Mouse (Mus musculus) inflammation-experienced regulatory T-cells, adult 6 months (primary cell): ENCODE measurements around the gene Plekhd1. TPM values are rescaled to one million over a fixed set of nuclear protein-coding genes. Genes with fewer than 3 reads are reported as not detected.
A peak's percentile ranks its signal among the peaks of the same experiment; 100 is the strongest.

Experiments
- ATAC-seq: one replicate; pipeline ENCODE4 v1.8.0; 2017
- polyA plus RNA-seq, 3 experiments: library from polyadenylated mRNA; unstranded; fragments of 100-300 nt; shearing (Covaris generic); gene quantifications; one replicate each; pipeline ENCODE4 v1.2.1; 2017

The Plekhd1 gene
- 1 to 10 TPM in 2 of 3 experiments, not detected in 1; 1.5 to 2.4 TPM for polyA plus RNA-seq

- no peak for ATAC-seq
Measured at GRCm38 (mm10) chr12:80692269-80692972, at the start of gene Plekhd1. TSS of gene Plekhd1 (plus strand) at chr12:80692591.

- peak; percentile 26 for ATAC-seq
Measured at GRCm38 (mm10) chr12:80642725-80643692, 49.4 kb upstream of the Plekhd1 start.

GRCm38 (mm10) chr12:80643693-80644505, 48.5 kb upstream of the Plekhd1 start, which contains the start of the genes Slc39a9 and Erh:
TSS of gene Slc39a9 (plus strand) at chr12:80643883.
TSS of gene Erh (minus strand) at chr12:80644341.
- ATAC-seq: peak; percentile 93

GRCm38 (mm10) chr12:80644506-80644868, 47.9 kb upstream of the Plekhd1 start:
- ATAC-seq: no peak

GRCm38 (mm10) chr12:80646377-80646776, 46.0 kb upstream of the Plekhd1 start:
- ATAC-seq: no peak

- ATAC-seq: no peak
Measured at GRCm38 (mm10) chr12:80653951-80654658, 38.3 kb upstream of the Plekhd1 start.

GRCm38 (mm10) chr12:80654659-80655025, 37.7 kb upstream of the Plekhd1 start:
- ATAC-seq: no peak

- ATAC-seq: no peak
Measured at GRCm38 (mm10) chr12:80658661-80659060, 33.7 kb upstream of the Plekhd1 start.

- ATAC-seq: no peak
Measured at GRCm38 (mm10) chr12:80662322-80662721, 30.1 kb upstream of the Plekhd1 start.

GRCm38 (mm10) chr12:80663935-80664334, 28.5 kb upstream of the Plekhd1 start:
- ATAC-seq: no peak

GRCm38 (mm10) chr12:80668391-80668790, 24.0 kb upstream of the Plekhd1 start:
- ATAC-seq: no peak

- ATAC-seq: no peak
Measured at GRCm38 (mm10) chr12:80673170-80673569, 19.2 kb upstream of the Plekhd1 start.

- ATAC-seq: no peak
Measured at GRCm38 (mm10) chr12:80681340-80681739, 11.1 kb upstream of the Plekhd1 start.

GRCm38 (mm10) chr12:80683554-80683953, 8.8 kb upstream of the Plekhd1 start:
- no peak for ATAC-seq

GRCm38 (mm10) chr12:80684316-80684715, 8.1 kb upstream of the Plekhd1 start:
- no peak for ATAC-seq

GRCm38 (mm10) chr12:80687788-80688211, 4.6 kb upstream of the Plekhd1 start:
- ATAC-seq: no peak

GRCm38 (mm10) chr12:80689696-80690095, 2.7 kb upstream of the Plekhd1 start:
- no peak for ATAC-seq

- ATAC-seq: no peak
Measured at GRCm38 (mm10) chr12:80691671-80692091, 710 bp upstream of the Plekhd1 start.

GRCm38 (mm10) chr12:80693700-80694099, 1.3 kb downstream of the Plekhd1 start:
- no peak for ATAC-seq

GRCm38 (mm10) chr12:80695004-80695403, 2.6 kb downstream of the Plekhd1 start:
- no peak for ATAC-seq

- no peak for ATAC-seq
Measured at GRCm38 (mm10) chr12:80698526-80699143, 6.2 kb downstream of the Plekhd1 start.
